Mouse (Mus musculus) left cerebral cortex, postnatal 36 days (tissue): Measurements from ENCODE around the gene Nudt21. TPM values are rescaled to one million over a fixed set of nuclear protein-coding genes. Genes with fewer than 3 reads are reported as not detected.
"Not testable (repeated sequence)": the region's sequence is repeated elsewhere in the genome, so short reads cannot be mapped to it uniquely, and the experiment has no call there.

ENCODE experiments used
- DNase-seq, 2 experiments: peaks; one replicate each; pipeline ENCODE4 v3.0.0; 2021 to 2022; ENCODE audit warnings: low spot score in 2 of 2, mixed read lengths in 1 of 2
- intact Hi-C: fragments of 180-260 bp; cut with DNase I; formaldehyde crosslinking; loops from one replicate; pipeline ENCODE4 v1.15.1; 2025
- total RNA-seq, 2 experiments: library from RNA; stranded (reverse); gene quantifications; 2 replicates each; pipeline ENCODE4 v1.2.3; 2021

Gene Nudt21
- total RNA-seq: 10 to 100 TPM; 41.3 to 54.3 TPM

GRCm38 (mm10) chr8:94036944-94037524 lies at the start of gene Nudt21, which contains the start of gene Ogfod1:
Nudt21 (minus strand) TSS chr8:94037031.
Ogfod1 (plus strand) TSS chr8:94037198.
- peak; percentile 92 to 95 for DNase-seq
- intact Hi-C loops: no loop called here

- intact Hi-C loops: no loop called here
- no peak for DNase-seq
Measured at GRCm38 (mm10) chr8:94076461-94077192, 39.8 kb upstream of the Nudt21 start.

- no peak for DNase-seq
- intact Hi-C loops: no loop called here
Measured at GRCm38 (mm10) chr8:94068793-94069192, 32.0 kb upstream of the Nudt21 start.

GRCm38 (mm10) chr8:94066121-94066863 lies 29.5 kb upstream of the Nudt21 start:
- intact Hi-C loops: no loop called here
- DNase-seq: no peak

GRCm38 (mm10) chr8:94057157-94057854 lies 20.5 kb upstream of the Nudt21 start:
- intact Hi-C loops: no loop called here
- DNase-seq: peak in 1 of 2 experiments; percentile 28

- no peak for DNase-seq
- intact Hi-C loops: no loop called here
Measured at GRCm38 (mm10) chr8:94052696-94053095, 15.9 kb upstream of the Nudt21 start.

GRCm38 (mm10) chr8:94047845-94048244 lies 11.0 kb upstream of the Nudt21 start:
- no peak for DNase-seq
- intact Hi-C loops: no loop called here

- intact Hi-C loops: no loop called here
- DNase-seq: peak in 1 of 2 experiments; percentile 15
Measured at GRCm38 (mm10) chr8:94037806-94038205, 975 bp upstream of the Nudt21 start.

- intact Hi-C loops: not testable (repeated sequence)
- DNase-seq: peak; percentile 61 to 68
Measured at GRCm38 (mm10) chr8:94036541-94036940, 290 bp downstream of the Nudt21 start.

- intact Hi-C loops: no loop called here
- DNase-seq: no peak
Measured at GRCm38 (mm10) chr8:94035200-94035599, 1.6 kb downstream of the Nudt21 start.

GRCm38 (mm10) chr8:94033601-94034000 lies 3.2 kb downstream of the Nudt21 start:
- intact Hi-C loops: no loop called here
- DNase-seq: no peak

- intact Hi-C loops: no loop called here
Measured at GRCm38 (mm10) chr8:94029701-94030100, 7.1 kb downstream of the Nudt21 start.

GRCm38 (mm10) chr8:94023916-94024315 lies 12.9 kb downstream of the Nudt21 start:
- DNase-seq: no peak
- intact Hi-C loops: no loop called here

More at GRCm38 (mm10) chr8:94029701-94030100, 7.1 kb downstream of the Nudt21 start:
- DNase-seq: no peak

GRCm38 (mm10) chr8:94013026-94013612 lies 23.7 kb downstream of the Nudt21 start:
- intact Hi-C loops: no loop called here

GRCm38 (mm10) chr8:94012013-94012951 lies 24.5 kb downstream of the Nudt21 start, which contains the start of gene Amfr:
Amfr (minus strand) TSS chr8:94012842.
- intact Hi-C loops: no loop called here
- peak; percentile 63 to 77 for DNase-seq

More at GRCm38 (mm10) chr8:94013026-94013612, 23.7 kb downstream of the Nudt21 start:
- no peak for DNase-seq

- DNase-seq: no peak
- intact Hi-C loops: no loop called here
Measured at GRCm38 (mm10) chr8:94011076-94012012, 25.5 kb downstream of the Nudt21 start.

- DNase-seq: no peak
- intact Hi-C loops: no loop called here
Measured at GRCm38 (mm10) chr8:94010101-94010705, 26.6 kb downstream of the Nudt21 start.
